Mouse (Mus musculus) lung, adult 10 weeks (tissue): Measurements from ENCODE around the gene Klk1b21. TPM values are rescaled to one million over a fixed set of nuclear protein-coding genes. Genes with fewer than 3 reads are reported as not detected.

Experiments
- polyA plus RNA-seq: library from polyadenylated mRNA; stranded (reverse); fragments of 350-450 nt; fragmentation: Illumina TruSeq; extraction: RNeasy Lipid Tissue Mini Kit (QIAGEN cat#74804); gene quantifications from one replicate; pipeline ENCODE4 v1.2.3, GENCODE M21; 2014; ENCODE audit warnings: low read depth, low replicate concordance; ENCODE audit not compliant: insufficient read depth

The Klk1b21 gene
- polyA plus RNA-seq: not detected

DNA sequence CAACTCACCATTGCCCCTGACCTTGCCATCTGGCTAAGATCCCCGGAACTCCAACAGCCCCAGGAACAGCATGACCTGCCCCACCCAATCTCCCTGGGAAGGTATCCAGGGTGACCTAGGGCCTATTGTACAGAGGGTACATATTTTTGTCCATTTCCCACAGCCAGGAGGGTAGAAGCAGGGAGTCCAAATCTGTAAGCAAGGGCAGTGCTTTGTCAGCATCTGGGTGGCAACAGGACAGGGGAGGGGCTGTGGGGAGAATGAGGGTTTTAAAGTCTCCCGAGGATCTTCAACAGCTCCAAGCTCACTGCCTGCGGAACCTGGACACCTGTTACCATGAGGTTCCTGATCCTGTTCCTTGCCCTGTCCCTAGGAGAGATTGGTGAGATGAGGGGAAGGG is at the start of gene Klk1b21:
Klk1b21 (plus strand) TSS at position 301 of the 400 bp plus-strand sequence.

GRCm38 (mm10) chr7:44112373-44112772 is 10.2 kb downstream of the Klk1b21 start, which contains the start of gene Klk1b22:
Gene Klk1b22, plus strand, starts transcription at chr7:44112673.

GRCm38 (mm10) chr7:44136467-44136866 is 34.3 kb downstream of the Klk1b21 start, which contains the start of gene Klk1b16:
Gene Klk1b16, plus strand, starts transcription at chr7:44136767.

Other genes starting within 250 kb of the Klk1b21 start
- gene Klk4, start 221.2 kb upstream of the Klk1b21 start, polyA plus RNA-seq: not detected
- gene Klk15, start 168.6 kb upstream of the Klk1b21 start, polyA plus RNA-seq: not detected
- gene Klk1b8, start 151.7 kb upstream of the Klk1b21 start, polyA plus RNA-seq: not detected
- gene Klk1b1, start 135.6 kb upstream of the Klk1b21 start, polyA plus RNA-seq: not detected
- gene Klk1b9, start 126.3 kb upstream of the Klk1b21 start, polyA plus RNA-seq: not detected
- not detected for gene Klk1b11, start 106.5 kb upstream of the Klk1b21 start, polyA plus RNA-seq
- not detected for gene Klk1b26, start 90.2 kb upstream of the Klk1b21 start, polyA plus RNA-seq
- not detected for gene Klk1b27, start 50.0 kb upstream of the Klk1b21 start, polyA plus RNA-seq
- gene Klk1b22, start 10.3 kb downstream of the Klk1b21 start, polyA plus RNA-seq: not detected
- gene Klk1b16, start 34.4 kb downstream of the Klk1b21 start, polyA plus RNA-seq: not detected
- gene Klk1b24, start 85.9 kb downstream of the Klk1b21 start, polyA plus RNA-seq: not detected
- gene Klk1b3, start 95.9 kb downstream of the Klk1b21 start, polyA plus RNA-seq: not detected
- gene Klk1b4, start 105.1 kb downstream of the Klk1b21 start, polyA plus RNA-seq: not detected
- gene Klk1b5, start 113.6 kb downstream of the Klk1b21 start, polyA plus RNA-seq: not detected
- 1.4 TPM for gene Klk1, start 123.0 kb downstream of the Klk1b21 start, polyA plus RNA-seq
- not detected for gene Gm36864, start 133.8 kb downstream of the Klk1b21 start, polyA plus RNA-seq
- gene 1700028J19Rik, start 144.4 kb downstream of the Klk1b21 start, polyA plus RNA-seq: 0.31 TPM
- 13.5 TPM for gene 2410002F23Rik, start 144.4 kb downstream of the Klk1b21 start, polyA plus RNA-seq
- not detected for gene Acp4, start 155.1 kb downstream of the Klk1b21 start, polyA plus RNA-seq
- gene Gm15517, start 159.1 kb downstream of the Klk1b21 start, polyA plus RNA-seq: not detected
- gene Clec11a, start 204.6 kb downstream of the Klk1b21 start, polyA plus RNA-seq: 3.6 TPM
- gene Shank1, start 207.9 kb downstream of the Klk1b21 start, polyA plus RNA-seq: 0.14 TPM